Mouse (Mus musculus) embryo, embryonic 11.5 days (tissue): ENCODE data around the gene Plekhd1.

ENCODE experiments used
- DNase-seq: peaks from one replicate; pipeline ENCODE4 v3.0.0-alpha.2; 2012; ENCODE audit warnings: low read depth, low spot score

The Plekhd1 gene

GRCm38 (mm10) chr12:80692269-80692972 is at the start of gene Plekhd1:
TSS of gene Plekhd1 (plus strand) at chr12:80692591.
- DNase-seq: no peak

GRCm38 (mm10) chr12:80642725-80643692 is 49.4 kb upstream of the Plekhd1 start:
- DNase-seq: peak; percentile 35

- DNase-seq: peak; percentile 90
These were observed 48.5 kb upstream of the Plekhd1 start, which contains the start of the genes Slc39a9 and Erh for GRCm38 (mm10) chr12:80643693-80644505. TSS of gene Slc39a9 (plus strand) at chr12:80643883. TSS of gene Erh (minus strand) at chr12:80644341.

- DNase-seq: no peak
These were observed 47.9 kb upstream of the Plekhd1 start for GRCm38 (mm10) chr12:80644506-80644868.

GRCm38 (mm10) chr12:80646377-80646776 is 46.0 kb upstream of the Plekhd1 start:
- DNase-seq: no peak

- DNase-seq: no peak
These were observed 38.3 kb upstream of the Plekhd1 start for GRCm38 (mm10) chr12:80653951-80654658.

GRCm38 (mm10) chr12:80654659-80655025 is 37.7 kb upstream of the Plekhd1 start:
- DNase-seq: no peak

- DNase-seq: no peak
These were observed 33.7 kb upstream of the Plekhd1 start for GRCm38 (mm10) chr12:80658661-80659060.

- no peak for DNase-seq
These were observed 30.1 kb upstream of the Plekhd1 start for GRCm38 (mm10) chr12:80662322-80662721.

- DNase-seq: no peak
These were observed 28.5 kb upstream of the Plekhd1 start for GRCm38 (mm10) chr12:80663935-80664334.

- no peak for DNase-seq
These were observed 24.0 kb upstream of the Plekhd1 start for GRCm38 (mm10) chr12:80668391-80668790.

GRCm38 (mm10) chr12:80673170-80673569 is 19.2 kb upstream of the Plekhd1 start:
- no peak for DNase-seq

GRCm38 (mm10) chr12:80681340-80681739 is 11.1 kb upstream of the Plekhd1 start:
- no peak for DNase-seq

- no peak for DNase-seq
These were observed 8.8 kb upstream of the Plekhd1 start for GRCm38 (mm10) chr12:80683554-80683953.

- DNase-seq: no peak
These were observed 8.1 kb upstream of the Plekhd1 start for GRCm38 (mm10) chr12:80684316-80684715.

GRCm38 (mm10) chr12:80687788-80688211 is 4.6 kb upstream of the Plekhd1 start:
- no peak for DNase-seq

GRCm38 (mm10) chr12:80689696-80690095 is 2.7 kb upstream of the Plekhd1 start:
- no peak for DNase-seq

GRCm38 (mm10) chr12:80691671-80692091 is 710 bp upstream of the Plekhd1 start:
- no peak for DNase-seq

- no peak for DNase-seq
These were observed 1.3 kb downstream of the Plekhd1 start for GRCm38 (mm10) chr12:80693700-80694099.

- DNase-seq: no peak
These were observed 2.6 kb downstream of the Plekhd1 start for GRCm38 (mm10) chr12:80695004-80695403.
